Mouse (Mus musculus) gastrocnemius, postnatal 4 days (tissue): Measurements from ENCODE around the gene Xpa. TPM values are rescaled to one million over a fixed set of nuclear protein-coding genes. Genes with fewer than 3 reads are reported as not detected.
A peak's percentile ranks its signal among the peaks of the same experiment; 100 is the strongest.

Experiments used
- DNase-seq, 2 experiments: peaks; one replicate each; pipeline ENCODE4 v3.0.0; 2021 to 2022; ENCODE audit warnings: low spot score in 2 of 2, mixed read lengths in 2 of 2
- total RNA-seq, 2 experiments: library from RNA; stranded (reverse); gene quantifications; 2 replicates each; pipeline ENCODE4 v1.2.3; 2021

Xpa gene
- total RNA-seq, 2 experiments from 2014 or later = 11.1 to 11.6 TPM

DNA sequence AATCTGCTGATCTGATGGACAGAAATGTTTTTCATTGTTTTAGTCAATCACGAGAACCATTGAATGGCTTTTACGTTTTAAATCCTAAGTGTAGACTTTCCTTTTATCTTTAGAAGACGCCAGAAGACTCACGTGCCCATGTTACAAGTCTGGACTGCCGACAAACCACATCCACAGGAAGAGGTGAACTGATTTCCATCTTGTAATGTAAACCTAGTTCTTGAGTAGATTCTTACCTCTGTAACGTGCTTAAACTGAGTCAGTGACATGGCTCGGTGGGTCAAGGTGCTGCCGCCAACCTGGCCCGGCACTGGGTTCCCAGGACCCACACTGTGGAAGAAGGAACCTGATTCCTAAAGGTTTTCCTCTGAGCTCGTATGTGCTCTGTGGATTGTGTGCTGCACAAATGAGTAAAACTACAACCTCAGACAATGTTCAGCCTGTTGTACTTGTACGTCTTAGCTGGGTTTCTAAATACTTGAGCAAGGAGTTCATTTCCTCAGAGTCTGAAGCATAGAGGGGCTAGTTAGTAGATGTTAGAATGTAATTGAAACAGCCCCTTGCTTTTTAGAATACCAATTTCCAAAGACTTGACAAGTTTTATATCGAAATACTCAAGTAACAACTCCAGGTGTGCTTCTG lies 44.1 kb downstream of the Xpa start:
- no peak for DNase-seq

DNA sequence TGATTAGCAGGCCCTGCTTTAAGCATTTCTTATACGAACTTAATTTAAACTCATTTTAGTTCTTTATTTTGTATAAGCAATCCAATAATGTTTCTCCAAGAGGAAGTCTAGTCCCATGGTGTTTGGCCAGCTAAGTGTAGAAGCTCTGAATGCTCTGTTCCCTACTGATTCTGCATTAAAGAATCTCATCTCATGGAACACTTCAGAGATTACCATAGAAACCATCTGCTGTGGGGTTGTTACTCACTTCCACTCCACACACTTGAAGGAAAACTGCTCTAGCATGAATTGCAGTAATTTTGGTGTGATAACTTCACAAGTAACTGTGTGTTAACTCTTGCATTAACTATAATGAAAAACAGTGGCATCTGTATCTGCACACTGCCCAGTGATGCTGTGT lies 49.2 kb downstream of the Xpa start:
- DNase-seq = no peak

DNA sequence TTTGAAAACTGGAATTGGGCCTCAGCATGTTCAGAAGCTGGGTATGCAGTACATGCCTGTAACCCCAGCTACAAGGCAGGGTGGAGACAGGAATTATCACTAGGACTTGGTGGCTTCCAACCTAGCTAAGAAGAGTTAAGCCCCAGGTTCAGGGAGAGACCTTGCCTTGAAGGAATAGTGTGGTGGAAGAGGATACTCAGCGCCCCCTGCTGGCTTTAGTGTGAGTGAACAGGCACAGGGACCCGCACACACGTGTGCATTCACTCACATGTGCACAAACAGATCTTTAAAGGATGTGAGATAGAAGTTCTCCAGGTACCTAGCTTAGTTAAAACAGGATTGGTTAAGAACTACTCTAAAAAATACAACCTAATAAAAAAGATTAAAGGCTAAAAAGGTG lies 51.8 kb downstream of the Xpa start:
- DNase-seq = no peak

DNA sequence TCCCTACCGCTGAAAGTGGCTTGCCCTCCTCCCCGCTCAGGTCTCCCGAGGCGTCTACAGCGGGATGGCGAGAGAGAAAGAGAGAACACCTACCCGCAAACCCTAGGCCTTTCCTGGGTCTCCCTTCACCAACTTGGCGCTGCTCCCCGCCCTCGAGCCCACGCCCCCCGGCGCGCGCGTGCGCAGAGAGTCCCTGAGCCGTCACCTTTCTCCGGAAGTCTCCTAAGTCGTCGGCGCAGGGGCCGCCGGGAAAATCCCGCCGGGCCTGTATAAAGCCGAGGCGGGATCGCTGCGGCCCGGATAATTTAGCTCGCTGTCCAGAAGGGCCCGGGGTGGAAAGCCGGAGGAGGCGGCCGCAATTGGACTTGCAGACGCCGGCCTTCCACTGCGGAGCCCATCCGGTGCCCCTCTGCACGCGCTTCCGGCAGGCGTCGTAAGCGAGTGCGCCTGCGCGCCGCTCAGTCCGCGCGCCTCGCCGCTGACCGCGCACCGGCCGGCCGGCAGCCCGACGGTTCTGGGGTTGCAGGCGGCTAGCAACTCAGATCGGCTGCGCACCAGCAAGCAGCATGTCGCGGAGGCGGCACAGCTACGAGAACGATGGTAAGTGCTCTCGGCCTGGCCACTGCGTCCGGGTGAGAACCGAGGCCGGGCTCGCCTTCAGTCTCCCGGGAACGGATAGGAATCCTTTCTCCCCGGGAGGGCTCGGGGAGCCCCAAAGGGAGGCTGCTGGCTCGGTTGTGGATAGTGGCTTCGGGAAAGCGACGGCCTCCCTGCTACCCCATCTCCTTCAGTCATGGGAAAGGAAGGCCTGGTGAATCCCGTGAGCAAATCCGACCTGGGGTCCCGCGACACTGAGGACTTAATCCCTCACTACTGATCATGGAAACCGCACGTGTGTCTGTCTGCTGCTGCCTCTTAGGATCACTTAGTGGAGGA lies 57.6 kb downstream of the Xpa start, which contains the start of the genes Ncbp1 and Tstd2:
TSS of gene Ncbp1 (plus strand) at position 327 of the 936 bp plus-strand sequence.
TSS of gene Tstd2 (minus strand) at position 408 of the 936 bp plus-strand sequence.
- peak; percentile 85 to 93 for DNase-seq

DNA sequence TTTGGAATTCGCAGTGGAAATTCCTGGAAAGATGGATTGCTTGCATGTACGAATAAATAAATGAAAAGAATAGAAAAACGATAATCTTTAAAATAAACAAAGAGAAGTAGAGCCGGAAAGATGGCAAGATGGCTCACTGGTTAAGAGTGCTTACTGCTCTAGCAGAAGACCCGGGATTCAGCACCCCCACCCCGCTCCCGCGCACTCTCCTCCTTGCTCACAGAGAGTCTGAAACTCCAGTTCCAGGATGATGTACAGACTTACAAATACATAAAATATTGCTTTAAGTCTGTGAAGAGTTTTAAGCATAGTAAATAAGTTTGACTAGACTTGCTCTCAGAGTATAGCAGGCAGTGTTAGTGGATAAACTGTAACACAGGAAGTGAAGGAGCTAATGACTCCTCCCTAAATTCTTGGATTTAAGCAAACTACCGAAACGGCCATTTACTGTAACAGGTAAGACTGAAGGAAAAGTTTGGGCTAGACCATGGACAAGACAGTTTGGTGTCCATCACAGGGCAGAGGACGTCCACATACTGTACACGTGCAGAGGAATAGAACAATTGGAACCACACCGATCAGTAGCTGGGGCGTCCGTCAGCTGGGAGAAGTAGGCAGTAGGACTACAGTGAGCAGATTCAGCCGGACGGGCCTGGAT lies 58.4 kb downstream of the Xpa start:
- no peak for DNase-seq

DNA sequence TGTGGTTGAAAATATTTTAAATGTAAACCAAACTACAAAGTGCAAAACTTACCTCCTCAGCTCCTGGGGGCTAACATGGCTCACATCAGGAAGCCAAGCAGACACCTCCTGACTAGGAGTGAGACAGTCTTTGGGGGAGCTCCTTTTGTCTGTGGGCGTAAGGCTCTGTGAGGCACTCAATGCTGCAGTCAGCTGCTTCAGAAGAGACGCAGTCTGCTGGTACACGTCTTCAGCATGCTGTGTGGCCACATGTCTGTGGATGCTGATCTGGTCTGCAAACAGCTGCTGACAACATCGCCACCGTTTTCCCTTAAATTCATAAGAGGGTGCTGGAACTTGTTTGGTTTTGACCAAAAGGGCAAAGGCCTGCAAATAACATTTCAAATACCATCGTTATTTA lies 64.3 kb downstream of the Xpa start:
- no peak for DNase-seq

DNA sequence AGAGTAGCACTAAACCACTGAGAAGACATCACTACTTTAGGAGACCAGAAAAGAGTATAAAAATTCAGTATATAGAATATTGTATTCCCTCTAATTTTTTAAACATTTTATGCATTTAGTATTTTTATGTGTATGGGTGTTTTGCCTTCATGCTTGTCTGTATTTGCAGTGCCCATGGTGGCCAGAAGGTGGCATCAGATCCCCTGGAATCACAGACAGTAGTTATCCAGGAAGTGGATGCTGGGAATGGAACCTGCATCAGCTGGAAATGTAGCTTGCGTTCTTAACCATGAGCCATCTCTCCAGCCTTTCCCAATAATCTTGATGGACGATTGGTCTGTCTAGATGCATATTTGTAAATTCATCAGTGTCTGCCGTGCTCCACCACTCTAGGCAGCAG lies 65.9 kb downstream of the Xpa start:
- peak in 1 of 2 experiments; percentile 46 for DNase-seq

DNA sequence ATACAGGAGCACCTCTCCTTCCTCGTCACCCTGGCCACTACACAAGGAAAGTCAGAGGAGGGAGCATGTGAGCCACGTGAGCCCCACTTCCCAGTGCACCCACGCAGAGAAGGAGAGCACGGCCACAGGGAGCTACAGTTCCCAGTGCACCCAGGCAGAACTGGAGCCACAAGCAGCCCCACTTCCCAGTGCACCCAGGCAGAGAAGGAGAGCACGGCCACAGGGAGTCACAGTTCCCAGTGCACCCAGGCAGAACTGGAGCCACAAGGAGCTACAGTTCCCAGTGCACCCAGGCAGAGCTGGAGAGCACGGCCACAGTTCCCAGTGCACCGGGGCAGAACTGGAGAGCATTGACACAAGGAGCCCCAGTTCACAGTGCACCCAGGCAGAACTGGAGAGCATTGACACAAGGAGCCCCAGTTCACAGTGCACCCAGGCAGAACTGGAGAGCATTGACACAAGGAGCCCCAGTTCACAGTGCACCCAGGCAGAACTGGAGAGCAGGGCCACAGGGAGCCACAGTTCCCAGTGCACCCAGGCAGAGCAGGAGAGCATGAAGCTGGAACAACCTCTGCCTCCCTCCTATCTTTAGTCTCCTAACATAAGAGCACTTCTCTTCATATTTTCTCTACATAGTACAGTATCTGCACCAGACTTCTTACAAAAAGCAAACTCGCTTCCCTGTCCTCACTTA lies 66.7 kb downstream of the Xpa start:
- DNase-seq = no peak

DNA sequence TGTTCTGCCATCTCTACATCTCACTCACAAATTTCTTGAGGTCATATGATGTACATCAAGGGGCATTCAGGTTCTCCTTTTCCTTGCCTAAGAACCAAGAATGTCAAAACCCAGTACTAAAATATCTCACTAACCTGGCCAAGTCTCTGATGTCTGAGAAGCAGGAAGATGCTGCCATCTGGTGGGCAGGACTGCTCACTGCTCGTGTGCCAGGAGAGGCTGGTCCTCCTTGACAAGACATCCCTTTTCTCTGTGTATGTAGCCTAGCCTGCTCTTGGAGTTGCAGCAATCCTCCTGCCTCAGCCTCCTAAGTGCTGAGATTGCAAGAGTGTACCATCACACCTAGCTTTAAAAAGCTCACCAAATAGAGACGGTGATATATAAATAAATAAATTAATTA lies 69.6 kb downstream of the Xpa start:
- peak in 1 of 2 experiments; percentile 57 for DNase-seq

DNA sequence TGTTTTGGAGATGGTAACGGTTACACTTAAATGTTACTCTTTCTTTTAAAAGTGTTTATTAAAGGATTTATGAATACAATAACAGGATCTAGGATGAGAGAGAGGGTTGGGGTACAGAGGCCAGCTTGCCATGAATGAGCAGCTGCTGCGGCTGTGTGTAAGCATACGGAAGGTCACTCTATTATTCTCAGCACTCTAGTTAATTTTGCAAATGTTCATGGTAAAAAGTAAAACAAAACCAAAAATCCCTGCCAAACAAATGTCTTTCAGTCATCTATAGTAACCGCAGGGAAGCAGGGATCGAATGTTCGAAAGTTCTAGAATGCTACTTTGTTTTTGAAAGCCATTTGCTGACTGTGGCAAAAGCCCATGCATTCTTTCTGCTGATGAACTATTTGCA lies 72.8 kb downstream of the Xpa start:
- no peak for DNase-seq

DNA sequence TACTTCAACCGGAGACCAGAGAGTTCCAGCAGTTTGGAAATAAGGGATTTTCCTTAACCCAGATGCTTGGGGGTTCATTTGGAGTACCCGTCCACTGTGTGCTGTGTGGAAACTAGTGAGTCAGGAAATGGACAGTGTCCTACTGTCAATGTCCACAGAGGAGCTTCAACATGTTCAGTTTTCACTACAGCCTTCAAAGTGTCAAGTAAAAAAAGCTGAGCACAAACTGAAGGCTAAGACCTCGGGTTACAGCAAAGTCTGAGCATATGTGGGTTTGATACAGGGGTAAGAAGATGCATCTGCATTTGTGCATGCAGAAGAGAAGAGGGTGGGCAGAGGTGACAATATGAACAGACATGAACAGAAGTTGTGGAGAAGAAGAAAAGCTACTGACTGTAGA lies 75.3 kb downstream of the Xpa start:
- no peak for DNase-seq

DNA sequence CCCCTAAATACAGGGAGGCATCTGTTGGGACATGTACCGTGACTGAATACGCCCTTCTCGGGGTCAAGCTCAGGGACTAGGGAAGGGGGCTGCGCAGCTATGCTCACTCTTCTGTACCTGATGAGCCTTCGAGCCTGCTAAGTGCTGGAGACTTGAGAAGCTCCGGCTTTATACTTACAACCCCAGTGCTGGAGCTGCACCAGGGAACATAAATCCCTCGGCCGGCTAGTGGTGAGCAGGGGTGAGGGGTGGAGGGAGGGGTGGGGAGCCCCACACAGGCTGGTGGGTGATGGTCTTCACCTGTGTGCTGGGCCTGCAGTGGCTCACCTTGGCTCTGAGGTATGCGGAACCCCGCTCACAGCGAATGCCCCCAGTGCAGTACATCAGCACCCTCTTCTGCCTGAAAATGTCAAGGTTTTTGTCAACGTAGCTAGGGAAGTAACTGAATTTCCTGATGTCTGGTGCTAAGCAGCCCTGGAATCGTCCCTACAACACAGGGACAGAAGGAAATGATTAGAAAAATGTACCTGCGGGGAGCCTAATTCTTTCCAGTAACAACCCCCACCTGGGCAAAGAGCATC lies 76.5 kb downstream of the Xpa start:
- no peak for DNase-seq

DNA sequence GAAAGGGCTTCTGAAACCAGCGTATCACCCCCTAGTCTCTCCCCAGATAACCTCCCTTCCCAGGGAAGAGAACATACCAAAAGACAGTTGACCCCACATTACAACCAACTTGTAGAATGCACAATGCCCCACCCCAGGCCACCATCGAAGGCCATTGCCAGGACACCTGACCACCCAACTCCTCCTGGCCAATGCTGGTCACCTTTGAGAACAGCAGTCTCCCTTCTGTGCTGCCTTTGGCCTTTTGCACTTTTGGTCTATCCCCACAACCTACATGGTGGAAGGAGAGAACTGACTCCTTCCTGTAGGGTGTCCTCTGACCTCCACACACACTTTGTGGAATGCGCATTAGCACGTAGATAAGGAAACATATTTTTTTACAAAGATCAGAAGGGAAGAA lies 78.6 kb downstream of the Xpa start:
- no peak for DNase-seq

DNA sequence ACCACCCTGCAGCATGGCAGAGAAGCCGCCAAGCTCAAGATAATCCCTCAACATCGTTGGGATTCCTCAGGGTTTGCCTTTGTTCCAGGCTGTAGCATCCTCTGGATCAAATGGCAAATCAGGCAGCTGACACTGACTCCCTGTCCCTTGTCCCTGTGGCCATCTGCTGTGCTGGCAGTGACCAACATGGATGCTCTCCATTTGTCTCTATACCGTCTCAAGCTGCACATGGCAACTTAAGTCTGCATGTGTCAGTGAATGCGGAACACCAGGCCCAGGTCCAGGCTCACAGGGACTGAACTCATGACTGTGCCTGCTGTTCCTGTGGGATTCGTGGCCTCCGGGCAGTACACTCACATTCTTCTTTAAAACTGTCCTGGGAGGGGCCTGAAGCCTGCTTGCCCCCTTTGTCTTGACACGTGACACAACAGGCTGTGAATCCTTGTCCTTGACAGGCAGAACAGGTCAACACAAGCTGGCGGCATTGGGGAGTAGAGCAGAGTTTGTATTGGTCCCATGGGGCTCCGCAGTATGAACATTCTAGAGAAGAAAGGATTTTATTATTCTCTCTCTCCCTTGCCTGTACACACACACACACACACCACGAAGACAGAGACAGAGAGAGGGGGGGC lies 79.5 kb downstream of the Xpa start:
- DNase-seq = peak in 1 of 2 experiments; percentile 39

DNA sequence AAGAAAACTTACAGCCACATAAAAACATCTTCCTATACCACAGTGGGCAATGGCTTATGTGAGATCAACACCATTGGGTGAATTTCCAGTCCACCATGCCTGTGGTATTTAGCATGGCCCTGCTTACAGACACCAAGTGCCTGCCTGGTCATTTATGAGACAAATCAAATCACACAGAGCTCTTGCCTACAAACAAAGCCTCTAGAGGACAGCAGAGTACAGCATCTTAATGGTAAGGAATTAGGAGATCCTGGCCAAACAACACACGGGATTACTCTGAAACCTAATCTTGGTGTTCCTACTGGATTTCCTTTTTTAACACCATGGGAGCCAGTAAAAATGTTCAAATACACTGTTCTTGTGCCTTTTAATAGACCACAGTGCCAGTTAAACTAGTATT lies 80.8 kb downstream of the Xpa start:
- no peak for DNase-seq

DNA sequence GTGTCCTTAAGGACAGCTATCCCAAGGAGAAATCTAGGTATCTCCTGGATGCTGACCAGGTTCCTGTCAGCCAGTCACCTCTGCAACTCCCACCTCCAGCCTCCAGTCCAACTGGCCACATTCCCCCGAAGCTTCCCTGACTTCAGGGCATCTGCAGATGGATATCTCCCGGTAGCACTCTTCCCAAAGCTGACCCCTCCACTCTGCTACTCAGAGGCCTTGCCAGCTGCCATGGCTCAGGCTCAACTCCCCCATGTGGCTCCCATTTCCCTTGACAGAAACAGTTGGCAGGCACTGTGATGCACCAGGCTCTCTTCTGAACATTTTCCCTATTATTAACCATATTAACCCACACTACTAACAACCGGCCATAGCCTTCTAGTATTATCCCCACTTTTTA lies 84.8 kb downstream of the Xpa start:
- DNase-seq = no peak

DNA sequence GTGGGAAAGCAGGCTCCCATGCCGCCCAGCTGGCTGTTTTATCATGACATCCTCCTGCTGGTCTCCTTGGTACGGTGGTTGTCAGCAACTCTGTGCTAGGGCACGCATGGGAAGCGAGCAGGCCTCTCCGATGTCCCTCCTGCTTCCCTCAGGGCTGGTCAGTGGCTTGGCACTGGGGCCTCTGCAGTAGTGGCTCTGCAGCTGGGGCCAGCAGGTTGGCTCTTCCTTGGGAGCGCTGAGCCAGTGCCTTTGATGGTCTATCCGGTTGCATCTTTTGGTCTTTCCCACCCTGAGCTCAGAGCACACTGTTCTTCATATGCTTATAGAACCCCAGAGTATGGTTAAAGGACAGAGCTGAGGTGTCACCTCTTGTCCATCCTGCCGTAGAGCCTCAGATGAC lies 86.0 kb downstream of the Xpa start:
- no peak for DNase-seq
